Mouse (Mus musculus) hindbrain, embryonic 14.5 days (tissue): ENCODE results near the gene Qtrt1. TPM values are rescaled to one million over a fixed set of nuclear protein-coding genes. Genes with fewer than 3 reads are reported as not detected.

Source experiments
- ATAC-seq: fragments of 200-750 bp; cut with Nextera tagmentation; 2 replicates; pipeline ENCODE4 v1.8.0; 2017; ENCODE audit warnings: moderate number of reproducible peaks, mild to moderate bottlenecking, moderate TSS enrichment, moderate library complexity; ENCODE audit not compliant: low FRiP score
- DNase-seq: peaks from one replicate; pipeline ENCODE4 v3.0.0-alpha.2; 2015; ENCODE audit warnings: low spot score
- H3K27ac ChIP-seq: fragments of 300-500 bp; sonication (generic); 2 replicates; pipeline ENCODE4 v1.5.1; 2014; ENCODE audit warnings: mild to moderate bottlenecking, moderate library complexity
- H3K27me3 ChIP-seq: fragments of 300-500 bp; sonication (generic); 2 replicates; pipeline ENCODE4 v1.6.1; 2014; ENCODE audit warnings: mild to moderate bottlenecking, low read length, mixed read lengths; ENCODE audit not compliant: control insufficient read depth, insufficient read depth
- H3K36me3 ChIP-seq: fragments of 300-500 bp; sonication (generic); replicated peaks from 2 replicates; pipeline ENCODE4 v1.6.1; 2014; ENCODE audit not compliant: control insufficient read depth, insufficient read depth
- H3K4me1 ChIP-seq: fragments of 300-500 bp; sonication (generic); replicated peaks from 2 replicates; pipeline ENCODE4 v1.6.1; 2014; ENCODE audit warnings: antibody characterized with exemption, low read length, mixed read lengths; ENCODE audit not compliant: control insufficient read depth, insufficient read depth
- H3K4me2 ChIP-seq: fragments of 300-500 bp; sonication (generic); replicated peaks from 2 replicates; pipeline ENCODE4 v1.6.1; 2014; ENCODE audit warnings: mild to moderate bottlenecking, moderate library complexity
- H3K4me3 ChIP-seq: fragments of 300-500 bp; sonication (generic); replicated peaks from 2 replicates; pipeline ENCODE4 v1.5.1; 2014; ENCODE audit warnings: mild to moderate bottlenecking, low read length
- H3K9ac ChIP-seq: fragments of 300-500 bp; sonication (generic); 2 replicates; pipeline ENCODE4 v1.6.1; 2014
- H3K9me3 ChIP-seq: fragments of 300-500 bp; sonication (generic); 2 replicates; pipeline ENCODE4 v1.6.1; 2016; ENCODE audit warnings: low read length; ENCODE audit not compliant: control insufficient read depth
- WGBS: fragments of 180-500 bp; shearing (Covaris S2); extraction: QIAGEN DNeasy Blood & Tissue Kit; methylation state at CpG from one replicate; pipeline ENCODE4 v1.1.7; 2014; 5-methylcytosine and 5-hydroxymethylcytosine counted together
- polyA plus RNA-seq: library from polyadenylated mRNA; unstranded; fragments of >200 nt; fragmentation: Nextera tagmentation; extraction: Ambion mirVana; gene quantifications from 2 replicates; pipeline ENCODE4 v1.2.1, GENCODE M21; 2014

Gene Qtrt1
- polyA plus RNA-seq, 1 experiment from 2014 or later, result 39.7 TPM

- Histone ChIP-seq H3K36me3 (no peaks in the 10 kb centered on the region), H3K27ac (no peak overlapping the region), H3K9me3 (no peaks in the 10 kb centered on the region), H3K4me3 (no peak overlapping the region), H3K27me3 (no peaks in the 10 kb centered on the region), H3K4me2 (no peak overlapping the region), H3K4me1 (peaks cover 24% of the 10 kb centered on the region), H3K9ac (no peak overlapping the region)
- DNase-seq (no peak), ATAC-seq (no peak)
- 82% methylated on average over 6 of the region's 6 CpGs for WGBS
These were observed 16.5 kb downstream of the Qtrt1 start for GRCm38 (mm10) chr9:21428178-21428577.

- Histone ChIP-seq H3K27ac (no peak overlapping the region), H3K4me2 (no peak overlapping the region), H3K9me3 (no peaks in the 10 kb centered on the region), H3K9ac (no peak overlapping the region), H3K4me1 (peaks cover 20% of the 10 kb centered on the region), H3K36me3 (no peaks in the 10 kb centered on the region; the same call in 1 of the 2 replicates), H3K27me3 (no peaks in the 10 kb centered on the region), H3K4me3 (no peak overlapping the region)
- ATAC-seq (no peak), DNase-seq (no peak)
- WGBS, result 79% methylated on average over 7 of the region's 7 CpGs
These were observed 19.1 kb downstream of the Qtrt1 start for GRCm38 (mm10) chr9:21430724-21431123.

GRCm38 (mm10) chr9:21432066-21432465 lies 20.4 kb downstream of the Qtrt1 start:
- H3K4me3 ChIP-seq, result no peak overlapping the region
- no peak overlapping the region for H3K27ac ChIP-seq
- H3K4me1 ChIP-seq, result peaks cover 7% of the 10 kb centered on the region; the same call in 1 of the 2 replicates
- H3K9ac ChIP-seq, result no peak overlapping the region
- H3K27me3 ChIP-seq, result no peaks in the 10 kb centered on the region
- H3K36me3 ChIP-seq, result no peaks in the 10 kb centered on the region; the same call in 1 of the 2 replicates
- WGBS, result 83% methylated on average over 7 of the region's 7 CpGs
- no peaks in the 10 kb centered on the region for H3K9me3 ChIP-seq
- DNase-seq, result no peak
- no peak overlapping the region for H3K4me2 ChIP-seq
- ATAC-seq, result no peak

- DNase-seq (no peak), ATAC-seq (no peak)
- no peaks in the 10 kb centered on the region for H3K27me3 ChIP-seq
- no peaks in the 10 kb centered on the region; the same call in 1 of the 2 replicates for H3K36me3 ChIP-seq
- H3K4me1 ChIP-seq, result 0 out of 2 replicates have a peak, but pooled peaks cover 3% of the 10 kb centered on the region
- no peak overlapping the region for H3K9ac ChIP-seq
- H3K9me3 ChIP-seq, result no peaks in the 10 kb centered on the region
- H3K27ac ChIP-seq, result no peak overlapping the region
- WGBS, result 86% methylated on average over 8 of the region's 8 CpGs
- no peak overlapping the region for H3K4me3 ChIP-seq
- H3K4me2 ChIP-seq, result no peak overlapping the region
These were observed 22.1 kb downstream of the Qtrt1 start for GRCm38 (mm10) chr9:21433766-21434165.

GRCm38 (mm10) chr9:21434410-21434809 lies 22.8 kb downstream of the Qtrt1 start:
- H3K4me3 ChIP-seq, result no peak overlapping the region
- DNase-seq (no peak), ATAC-seq (no peak)
- H3K36me3 ChIP-seq, result no peaks in the 10 kb centered on the region; the same call in 1 of the 2 replicates
- H3K4me1 ChIP-seq, result 0 out of 2 replicates have a peak, but pooled peaks cover 3% of the 10 kb centered on the region
- H3K9ac ChIP-seq, result no peak overlapping the region
- no peaks in the 10 kb centered on the region for H3K27me3 ChIP-seq
- H3K9me3 ChIP-seq, result no peaks in the 10 kb centered on the region
- no peak overlapping the region for H3K27ac ChIP-seq
- H3K4me2 ChIP-seq, result no peak overlapping the region
- WGBS, result 96% methylated on average over 2 of the region's 2 CpGs

GRCm38 (mm10) chr9:21435777-21436635 lies 24.4 kb downstream of the Qtrt1 start:
- no peak overlapping the region for H3K27ac ChIP-seq
- WGBS, result 86% methylated on average over 7 of the region's 7 CpGs
- no peak for ATAC-seq

GRCm38 (mm10) chr9:21437577-21437976 lies 25.9 kb downstream of the Qtrt1 start:
- Histone ChIP-seq H3K36me3 (no peaks in the 10 kb centered on the region; the same call in 1 of the 2 replicates), H3K9me3 (no peaks in the 10 kb centered on the region), H3K27me3 (no peaks in the 10 kb centered on the region), H3K27ac (no peak overlapping the region), H3K4me2 (no peak overlapping the region), H3K4me1 (no peaks in the 10 kb centered on the region), H3K9ac (no peak overlapping the region), H3K4me3 (no peak overlapping the region)
- DNase-seq, result no peak
- WGBS, result 91% methylated on average over 6 of the region's 6 CpGs
- ATAC-seq, result no peak

More at GRCm38 (mm10) chr9:21435777-21436635, 24.4 kb downstream of the Qtrt1 start:
- no peaks in the 10 kb centered on the region; the same call in 1 of the 2 replicates for H3K36me3 ChIP-seq
- no peaks in the 10 kb centered on the region for H3K4me1 ChIP-seq
- no peak overlapping the region for H3K4me3 ChIP-seq
- H3K27me3 ChIP-seq, result no peaks in the 10 kb centered on the region
- H3K9me3 ChIP-seq, result no peaks in the 10 kb centered on the region
- no peak for DNase-seq
- no peak overlapping the region for H3K4me2 ChIP-seq
- no peak overlapping the region for H3K9ac ChIP-seq

- no peaks in the 10 kb centered on the region for H3K4me1 ChIP-seq
- 77% methylated on average over 3 of the region's 3 CpGs for whole genome bisulfite sequencing
- ATAC-seq, result no peak
- no peaks in the 10 kb centered on the region; the same call in 1 of the 2 replicates for H3K36me3 ChIP-seq
- no peak overlapping the region for H3K4me2 ChIP-seq
- no peak overlapping the region for H3K4me3 ChIP-seq
- no peaks in the 10 kb centered on the region for H3K27me3 ChIP-seq
- no peaks in the 10 kb centered on the region for H3K9me3 ChIP-seq
- no peak overlapping the region for H3K9ac ChIP-seq
- no peak overlapping the region for H3K27ac ChIP-seq
- no peak for DNase-seq
These were observed 26.6 kb downstream of the Qtrt1 start for GRCm38 (mm10) chr9:21438219-21438618.

GRCm38 (mm10) chr9:21439456-21439855 lies 27.8 kb downstream of the Qtrt1 start:
- 83% methylated on average over 3 of the region's 3 CpGs for WGBS
- Histone ChIP-seq H3K36me3 (no peaks in the 10 kb centered on the region), H3K27me3 (no peaks in the 10 kb centered on the region), H3K4me3 (no peak overlapping the region), H3K9ac (no peak overlapping the region), H3K27ac (no peak overlapping the region), H3K9me3 (no peaks in the 10 kb centered on the region), H3K4me2 (no peak overlapping the region), H3K4me1 (no peaks in the 10 kb centered on the region)
- DNase-seq (no peak), ATAC-seq (no peak)
